In genomic region chr8:70477269-70477982, GRCm38 (mm10) we compare ENCODE assay signal across 8 mouse cellular contexts. TPM values are rescaled to one million over a fixed set of nuclear protein-coding genes. Genes with fewer than 3 reads are reported as not detected.
DNase-seq lines count a peak whose midpoint lies in the region; ATAC-seq and TF ChIP-seq lines count a peak whose summit lies in the region.

No protein-coding gene starts in this region.

- H3K36me3 ChIP-seq in heart, embryonic 15.5 days = no peaks in the 10 kb centered on the region
- no peaks in the 10 kb centered on the region for H3K36me3 ChIP-seq in limb, embryonic 12.5 days

- peak; percentile 5; the same call in 1 of the 2 replicates for ATAC-seq in heart, embryonic 15.5 days (replicated peaks; ENCODE audit: insufficient number of reproducible peaks, insufficient read depth, low FRiP score, low read depth)
- peak; percentile 47 for ATAC-seq in limb, embryonic 12.5 days (ENCODE audit: insufficient number of reproducible peaks, insufficient read depth, low FRiP score, low TSS enrichment, low read depth)

- H3K27ac ChIP-seq in heart, embryonic 15.5 days = 0 out of 2 replicates have a peak overlapping the region, but pooled peaks have one; percentile 60
- H3K27ac ChIP-seq in bone marrow, adult 2 months (ENCODE audit: control insufficient read depth, insufficient read depth, low read depth, low read length, poor library complexity) = no peak overlapping the region
- H3K27ac ChIP-seq in limb, embryonic 12.5 days = peak overlapping the region; percentile 41

- H3K4me2 ChIP-seq in heart, embryonic 15.5 days = peak overlapping the region; percentile 89
- peak overlapping the region; percentile 92 for H3K4me2 ChIP-seq in limb, embryonic 12.5 days

- WGBS in heart, embryonic 15.5 days = 5% methylated on average over 21 of the region's 21 CpGs
- 16% methylated on average over 21 of the region's 21 CpGs for WGBS in bone marrow, adult 2 months
- 2% methylated on average over 21 of the region's 21 CpGs for WGBS in limb, embryonic 12.5 days

- no peak for TF ChIP-seq CTCF in bone marrow, adult 2 months (IDR thresholded peaks at IDR 0.05; ENCODE audit: control insufficient read depth, insufficient read depth, low read length)

- peaks cover 22% of the 10 kb centered on the region for H3K4me1 ChIP-seq in heart, embryonic 15.5 days (replicated peaks)
- no peaks in the 10 kb centered on the region; the same call in 1 of the 2 replicates for H3K4me1 ChIP-seq in bone marrow, adult 2 months (ENCODE audit: control insufficient read depth, insufficient read depth, low read length)
- peaks cover 9% of the 10 kb centered on the region for H3K4me1 ChIP-seq in limb, embryonic 12.5 days (replicated peaks)

- no peak for DNase-seq in heart, adult 18-20 months
- peak; percentile 28 for DNase-seq in gonadal fat pad, adult 2 months (ENCODE audit: low read depth)
- DNase-seq in naive thymus-derived CD4-positive, alpha-beta T cell, adult 2 months (ENCODE audit: low read depth) = peak; percentile 50
- DNase-seq in urinary bladder, postnatal 36 days (ENCODE audit: low spot score in 2 of 2) = no peak
- no peak for DNase-seq in frontal cortex, postnatal 14 days (ENCODE audit: low spot score in 2 of 2)

- H3K27me3 ChIP-seq in heart, embryonic 15.5 days = peaks cover 29% of the 10 kb centered on the region
- H3K27me3 ChIP-seq in limb, embryonic 12.5 days = peaks cover 4% of the 10 kb centered on the region

- no peak overlapping the region for H3K9ac ChIP-seq in heart, embryonic 15.5 days
- no peak overlapping the region for H3K9ac ChIP-seq in limb, embryonic 12.5 days (replicated peaks)

- no peaks in the 10 kb centered on the region for H3K9me3 ChIP-seq in heart, embryonic 15.5 days (replicated peaks)
- no peaks in the 10 kb centered on the region for H3K9me3 ChIP-seq in limb, embryonic 12.5 days

- H3K4me3 ChIP-seq in heart, embryonic 15.5 days = peak overlapping the region; percentile 88
- H3K4me3 ChIP-seq in bone marrow, adult 2 months (replicated peaks; ENCODE audit: control insufficient read depth, low read depth, low read length) = peak overlapping the region; percentile 70
- peak overlapping the region; percentile 87 for H3K4me3 ChIP-seq in limb, embryonic 12.5 days (replicated peaks)

- TF ChIP-seq POLR2A in bone marrow, adult 2 months (IDR thresholded peaks at IDR 0.05; ENCODE audit: borderline replicate concordance, control insufficient read depth, low read depth, low read length) = no peak

RNA-seq across cellular contexts. Expression of gene Klhl26, which starts 0.7 kb away (rescaled TPM):
- polyA plus RNA-seq in heart, embryonic 15.5 days (2015; fragmentation: Nextera tagmentation; extraction: Ambion mirVana) = 8.7 and 12.7 TPM in 2 replicates
- total RNA-seq in heart, adult 18-20 months (2021) = 1 to 10 TPM; 8.4 to 9.7 TPM
- 7.1 and 11.0 TPM in 2 replicates for polyA plus RNA-seq in bone marrow, adult 2 months (2011; ENCODE audit: insufficient read depth, insufficient read length, low replicate concordance, missing spikeins)
- polyA plus RNA-seq in gonadal fat pad, adult 2 months (2012; rRNA removed) = 48.4 and 50.6 TPM in 2 replicates
- 26.8 and 27.3 TPM in 2 replicates for polyA plus RNA-seq in limb, embryonic 12.5 days (2016; fragmentation: Nextera tagmentation; extraction: Ambion mirVana)

RNA-seq across cellular contexts. Expression of gene Tmem59l, which starts 9.7 kb away (rescaled TPM):
- 0.24 and 0.96 TPM in 2 replicates for polyA plus RNA-seq in heart, embryonic 15.5 days (2015; fragmentation: Nextera tagmentation; extraction: Ambion mirVana)
- not detected for total RNA-seq in heart, adult 18-20 months (2021)
- polyA plus RNA-seq in bone marrow, adult 2 months (2011; ENCODE audit: insufficient read depth, insufficient read length, low replicate concordance, missing spikeins) = 1.3 TPM in 1 of 2 replicates, not detected in the other
- 0.35 and 0.53 TPM in 2 replicates for polyA plus RNA-seq in gonadal fat pad, adult 2 months (2012; rRNA removed)
- polyA plus RNA-seq in limb, embryonic 12.5 days (2016; fragmentation: Nextera tagmentation; extraction: Ambion mirVana) = 17.5 and 22.1 TPM in 2 replicates

RNA-seq across cellular contexts. Expression of gene Crlf1, which starts 15.5 kb away (rescaled TPM):
- 3.8 and 11.1 TPM in 2 replicates for polyA plus RNA-seq in heart, embryonic 15.5 days (2015; fragmentation: Nextera tagmentation; extraction: Ambion mirVana)
- total RNA-seq in heart, adult 18-20 months (2021) = under 1 TPM; 0.20 to 0.62 TPM
- 3.7 and 5.5 TPM in 2 replicates for polyA plus RNA-seq in bone marrow, adult 2 months (2011; ENCODE audit: insufficient read depth, insufficient read length, low replicate concordance, missing spikeins)
- polyA plus RNA-seq in gonadal fat pad, adult 2 months (2012; rRNA removed) = 5.5 and 6.9 TPM in 2 replicates
- polyA plus RNA-seq in limb, embryonic 12.5 days (2016; fragmentation: Nextera tagmentation; extraction: Ambion mirVana) = 82.4 and 105 TPM in 2 replicates

RNA-seq across cellular contexts. Expression of gene Rex1bd, which starts 29.1 kb away (rescaled TPM):
- polyA plus RNA-seq in heart, embryonic 15.5 days (2015; fragmentation: Nextera tagmentation; extraction: Ambion mirVana) = 116 and 117 TPM in 2 replicates
- 100 to 1,000 TPM; 113 to 128 TPM for total RNA-seq in heart, adult 18-20 months (2021)
- polyA plus RNA-seq in bone marrow, adult 2 months (2011; ENCODE audit: insufficient read depth, insufficient read length, low replicate concordance, missing spikeins) = 46.9 and 63.6 TPM in 2 replicates
- 202 and 238 TPM in 2 replicates for polyA plus RNA-seq in gonadal fat pad, adult 2 months (2012; rRNA removed)
- 142 and 151 TPM in 2 replicates for polyA plus RNA-seq in limb, embryonic 12.5 days (2016; fragmentation: Nextera tagmentation; extraction: Ambion mirVana)

RNA-seq across cellular contexts. Expression of gene Uba52, which starts 33.2 kb away (rescaled TPM):
- polyA plus RNA-seq in heart, embryonic 15.5 days (2015; fragmentation: Nextera tagmentation; extraction: Ambion mirVana) = 684 and 768 TPM in 2 replicates
- total RNA-seq in heart, adult 18-20 months (2021) = 1,000 to 10,000 TPM; 1,328 to 1,514 TPM
- 961 and 1,100 TPM in 2 replicates for polyA plus RNA-seq in bone marrow, adult 2 months (2011; ENCODE audit: insufficient read depth, insufficient read length, low replicate concordance, missing spikeins)
- polyA plus RNA-seq in gonadal fat pad, adult 2 months (2012; rRNA removed) = 662 and 697 TPM in 2 replicates
- 882 and 891 TPM in 2 replicates for polyA plus RNA-seq in limb, embryonic 12.5 days (2016; fragmentation: Nextera tagmentation; extraction: Ambion mirVana)

Comparison
In these comparisons a context has a peak if more than half of its experiments do, and no peak if none do; other contexts are left out.
1. DNase-seq: peak in gonadal fat pad, adult 2 months (single experiment) and naive thymus-derived CD4-positive, alpha-beta T cell, adult 2 months (single experiment); none in heart, adult 18-20 months (0 of 2), urinary bladder, postnatal 36 days (0 of 2) and frontal cortex, postnatal 14 days (0 of 2).
2. Peak in every context shown above with its lines, with median percentiles within 50 percentile points of each other: H3K4me3 ChIP-seq.